Mouse (Mus musculus) naive thymus-derived CD4-positive, alpha-beta T cell, adult 5 months (primary cell): ENCODE results near the gene Foxp2. TPM values are rescaled to one million over a fixed set of nuclear protein-coding genes. Genes with fewer than 3 reads are reported as not detected.

ENCODE experiments used
- polyA plus RNA-seq: library from polyadenylated mRNA; unstranded; fragments of 100-300 nt; shearing (Covaris generic); gene quantifications from one replicate; pipeline ENCODE4 v1.2.1, GENCODE M21; 2017

Gene Foxp2
- polyA plus RNA-seq: 0.39 TPM

DNA sequence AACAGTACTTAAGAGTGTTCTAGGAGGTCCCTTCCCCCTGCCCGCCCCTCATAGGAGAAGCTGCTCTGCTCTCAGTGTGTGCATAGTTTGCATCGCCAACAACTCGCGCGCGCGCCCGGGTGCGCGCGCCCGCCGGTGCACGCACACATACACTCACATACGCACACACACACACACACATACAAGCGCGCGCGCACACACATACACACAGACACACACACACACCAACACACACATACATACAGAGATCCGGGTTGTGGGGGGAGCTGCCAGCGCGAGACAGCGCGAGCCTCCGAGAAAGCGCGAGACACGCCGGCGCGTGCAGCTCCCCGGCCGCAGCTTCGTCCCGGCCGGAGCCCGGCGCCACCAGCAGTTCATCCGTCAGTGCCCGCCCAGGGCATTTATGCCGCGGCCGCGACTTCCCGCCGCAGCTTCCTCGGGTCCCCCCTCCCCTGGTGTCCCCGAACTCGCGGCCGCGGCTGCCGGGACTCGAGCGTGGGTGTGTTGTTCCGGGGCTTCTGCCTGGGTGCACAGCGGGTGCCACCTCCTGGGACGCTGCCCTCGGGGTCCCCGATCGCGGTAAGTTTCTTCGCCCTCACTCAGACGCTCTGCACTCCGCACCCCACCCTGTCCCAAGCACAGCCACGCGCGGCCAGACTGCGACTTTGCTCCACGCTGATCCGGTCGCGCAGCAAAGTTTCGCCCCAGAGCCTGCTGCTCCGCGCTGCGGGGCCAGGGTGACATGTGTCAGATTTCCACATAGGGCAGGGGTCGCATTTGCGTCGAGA, at the start of gene Foxp2:
Gene Foxp2, plus strand, starts transcription at position 167 of the 788 bp plus-strand sequence.

Other genes with a start within 250 kb of the Foxp2 start
- not detected for gene Ppp1r3a, start 146.1 kb upstream of the Foxp2 start, polyA plus RNA-seq